Mouse (Mus musculus) heart, postnatal 0 days (tissue): ENCODE measurements around the gene Sorcs2. TPM values are rescaled to one million over a fixed set of nuclear protein-coding genes. Genes with fewer than 3 reads are reported as not detected.

Source experiments
- ATAC-seq: fragments of 200-750 bp; cut with Nextera tagmentation; 2 replicates; pipeline ENCODE4 v1.8.0; 2017; ENCODE audit warnings: low read depth, moderate number of reproducible peaks, moderate library complexity; ENCODE audit not compliant: insufficient read depth
- DNase-seq: peaks from one replicate; pipeline ENCODE4 v3.0.0-alpha.2; 2016; ENCODE audit warnings: low spot score
- H3K27ac ChIP-seq: fragments of 300-500 bp; sonication (generic); 2 replicates; pipeline ENCODE4 v1.5.1; 2014; ENCODE audit warnings: low read depth, mild to moderate bottlenecking
- H3K27me3 ChIP-seq: fragments of 300-500 bp; sonication (generic); 2 replicates; pipeline ENCODE4 v1.6.1; 2014; ENCODE audit warnings: low read length, mixed read lengths; ENCODE audit not compliant: control insufficient read depth, insufficient read depth
- H3K36me3 ChIP-seq: fragments of 300-500 bp; sonication (generic); replicated peaks from 2 replicates; pipeline ENCODE4 v1.6.1; 2014; ENCODE audit warnings: low read length, mixed read lengths; ENCODE audit not compliant: control insufficient read depth, insufficient read depth
- H3K4me1 ChIP-seq: fragments of 300-500 bp; sonication (generic); 2 replicates; pipeline ENCODE4 v1.6.1; 2014; ENCODE audit warnings: antibody characterized with exemption; ENCODE audit not compliant: control insufficient read depth, insufficient read depth
- H3K4me2 ChIP-seq: fragments of 300-500 bp; sonication (generic); 2 replicates; pipeline ENCODE4 v1.6.1; 2014; ENCODE audit warnings: low read depth, mild to moderate bottlenecking, low read length, moderate library complexity
- H3K4me3 ChIP-seq: fragments of 300-500 bp; sonication (generic); 2 replicates; pipeline ENCODE4 v1.5.1; 2014; ENCODE audit warnings: low read depth, low read length
- H3K9ac ChIP-seq: fragments of 300-500 bp; sonication (generic); replicated peaks from 2 replicates; pipeline ENCODE4 v1.6.1; 2014; ENCODE audit warnings: low read depth, low read length, mixed read lengths
- H3K9me3 ChIP-seq: fragments of 300-500 bp; sonication (generic); replicated peaks from 2 replicates; pipeline ENCODE4 v1.6.1; 2016; ENCODE audit warnings: low read length; ENCODE audit not compliant: control insufficient read depth
- CTCF ChIP-seq: IDR thresholded peaks from 2 replicates; pipeline ENCODE4 v1.5.1; 2016; ENCODE audit warnings: antibody characterized with exemption, control low read depth, low read depth
- EP300 ChIP-seq: IDR thresholded peaks from 2 replicates; pipeline ENCODE4 v1.6.1; 2016; ENCODE audit warnings: antibody characterized with exemption, low read depth
- WGBS: fragments of 180-500 bp; shearing (Covaris S2); extraction: QIAGEN DNeasy Blood & Tissue Kit; methylation state at CpG from one replicate; pipeline ENCODE4 v1.1.7; 2014; 5-methylcytosine and 5-hydroxymethylcytosine counted together
- microRNA-seq: library from miRNA; unstranded; fragments of <30 nt; microRNA quantifications from one replicate; pipeline ENCODE4, GENCODE M21; 2016
- polyA plus RNA-seq: library from polyadenylated mRNA; unstranded; fragments of >200 nt; fragmentation: Nextera tagmentation; extraction: Ambion mirVana; gene quantifications from 2 replicates; pipeline ENCODE4 v1.2.1, GENCODE M21; 2015
- total RNA-seq: library from RNA; depleted of rRNA; stranded (reverse); fragments of >200 nt; gene quantifications from 2 replicates; pipeline ENCODE4 v1.2.3, GENCODE M21; 2014; ENCODE audit warnings: low replicate concordance; rRNA removed

Gene Sorcs2
- total and polyA plus RNA-seq, 2 experiments from 2014 or later, result 3.7 to 32.6 TPM

DNA sequence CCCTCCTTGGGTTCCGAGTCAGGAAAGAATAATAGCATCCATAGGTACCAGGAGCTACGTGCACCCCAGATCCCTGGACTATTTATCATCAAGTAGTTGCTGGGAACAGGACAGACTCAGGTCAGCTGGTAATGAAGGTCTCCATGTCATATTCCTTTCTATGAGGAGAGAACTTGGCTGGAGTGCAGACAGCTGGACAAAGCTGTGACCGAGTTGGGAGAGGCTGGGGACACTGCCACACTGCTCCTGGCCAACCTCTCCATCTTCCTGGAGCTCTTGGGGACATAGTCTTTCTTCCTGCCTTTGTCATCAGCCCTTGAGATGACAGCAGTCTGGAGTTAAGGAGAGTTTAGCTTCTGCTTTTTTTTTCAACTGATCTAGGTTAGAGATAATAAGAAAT, 428.1 kb downstream of the Sorcs2 start:
- DNase-seq, result no peak
- H3K36me3 ChIP-seq, result peaks cover 67% of the 10 kb centered on the region
- H3K9me3 ChIP-seq, result no peaks in the 10 kb centered on the region

More for the DNA sequence above, 428.1 kb downstream of the Sorcs2 start:
- Histone ChIP-seq H3K27ac (peak overlapping the region; percentile 61; the same call in 1 of the 2 replicates), H3K27me3 (no peaks in the 10 kb centered on the region), H3K4me3 (no peak overlapping the region), H3K4me2 (no peak overlapping the region), H3K9ac (no peak overlapping the region), H3K4me1 (peaks cover 19% of the 10 kb centered on the region; the same call in 1 of the 2 replicates)
- ATAC-seq, result no peak
- WGBS, result 65% methylated on average over 3 of the region's 3 CpGs
- TF ChIP-seq EP300, result no peak
- TF ChIP-seq CTCF, result no peak

Small RNA genes within 50 kb of the gene (microRNA-seq; reads per million reads assigned to microRNA genes)
- 32.5 reads per million, percentile 42 among the genes with 10 or more reads in this experiment for gene Mir7689

Other genes starting within 250 kb of the Sorcs2 start
- 1.4 TPM in 1 of 2 replicates, not detected in the other for gene Psapl1, start 194.1 kb downstream of the Sorcs2 start, total RNA-seq
- 0.05 TPM in 1 of 2 replicates, not detected in the other for gene Psapl1, start 194.1 kb downstream of the Sorcs2 start, polyA plus RNA-seq
- gene Grpel1, start 66.9 kb upstream of the Sorcs2 start, total RNA-seq, result 30.1 and 37.1 TPM in 2 replicates
- gene Grpel1, start 66.9 kb upstream of the Sorcs2 start, polyA plus RNA-seq, result 82.8 and 84.0 TPM in 2 replicates
- gene Tada2b, start 86.1 kb upstream of the Sorcs2 start, total RNA-seq, result 10.3 and 13.3 TPM in 2 replicates
- 1.2 and 1.7 TPM in 2 replicates for gene Tada2b, start 86.1 kb upstream of the Sorcs2 start, polyA plus RNA-seq
- gene Ccdc96, start 86.4 kb upstream of the Sorcs2 start, total RNA-seq, result not detected in 2 replicates
- 0.19 and 0.25 TPM in 2 replicates for gene Ccdc96, start 86.4 kb upstream of the Sorcs2 start, polyA plus RNA-seq
- gene Tbc1d14, start 195.1 kb upstream of the Sorcs2 start, total RNA-seq, result 3.9 and 10.2 TPM in 2 replicates
- gene Tbc1d14, start 195.1 kb upstream of the Sorcs2 start, polyA plus RNA-seq, result 7.7 and 8.3 TPM in 2 replicates